9 mouse cellular contexts compared by ENCODE assay signal in the genomic region with DNA sequence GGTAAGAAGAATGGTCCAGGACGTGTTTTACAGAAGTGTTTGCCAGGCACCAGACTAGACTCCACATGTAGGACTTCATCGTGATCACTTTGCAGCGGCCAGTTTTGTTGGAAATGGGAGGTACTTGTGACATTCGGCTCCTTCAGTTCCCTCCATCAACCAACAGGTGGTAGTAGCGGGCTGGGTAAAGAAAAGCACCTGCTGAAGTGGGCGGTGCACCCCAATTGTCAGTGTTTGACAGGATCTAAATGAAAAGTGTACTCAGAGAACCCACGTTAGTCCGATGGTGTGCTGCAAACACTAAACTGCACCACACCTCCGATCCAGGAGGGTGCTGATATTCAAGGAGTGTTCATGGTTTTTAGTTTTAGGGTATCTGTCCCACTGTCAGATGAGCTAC. TPM values are rescaled to one million over a fixed set of nuclear protein-coding genes. Genes with fewer than 3 reads are reported as not detected.
DNase-seq lines count a peak whose midpoint lies in the region; ATAC-seq lines count a peak whose summit lies in the region.
"Had no signal": no experiment of that assay in that cellular context is flagged by ENCODE, and none has a peak within 500 bp of the region (broad histone marks: within the 10 kb centered on the region; RNA-seq: fewer than 3 reads in every experiment).

No protein-coding gene starts in this region.

- H3K27me3 ChIP-seq in midbrain, embryonic 10.5 days (ENCODE audit: low read depth, poor library complexity, severe bottlenecking) = peaks cover 14% of the 10 kb centered on the region
- peaks cover 12% of the 10 kb centered on the region for H3K27me3 ChIP-seq in midbrain, embryonic 15.5 days (replicated peaks)
- H3K27me3 ChIP-seq in forebrain, embryonic 14.5 days (replicated peaks; ENCODE audit: control insufficient read depth, insufficient read depth, low read length) = no peaks in the 10 kb centered on the region

- DNase-seq in cerebellum, postnatal 10 days = peak; percentile 74 to 79
- DNase-seq in cerebellum, adult 9-10 months = no peak
- peak; percentile 39 for DNase-seq in midbrain, embryonic 10.5 days (ENCODE audit: low spot score)
- DNase-seq in forebrain, embryonic 14.5 days (ENCODE audit: low spot score) = peak; percentile 69
- DNase-seq in lung, postnatal 36 days = peak; percentile 21
- no peak for DNase-seq in urinary bladder, postnatal 4 days (ENCODE audit: low spot score in 2 of 2)

- H3K9me3 ChIP-seq in midbrain, embryonic 10.5 days (replicated peaks) = no peaks in the 10 kb centered on the region
- H3K9me3 ChIP-seq in midbrain, embryonic 15.5 days = no peaks in the 10 kb centered on the region
- H3K9me3 ChIP-seq in forebrain, embryonic 14.5 days (replicated peaks; ENCODE audit: control insufficient read depth, low read length) = no peaks in the 10 kb centered on the region
- H3K9me3 ChIP-seq: neural tube, embryonic 12.5 days had no signal

- no peak overlapping the region for H3K27ac ChIP-seq in midbrain, embryonic 10.5 days (replicated peaks)
- H3K27ac ChIP-seq in midbrain, embryonic 15.5 days = no peak overlapping the region
- no peak overlapping the region for H3K27ac ChIP-seq in forebrain, embryonic 14.5 days (ENCODE audit: low read depth, low read length)
- H3K27ac ChIP-seq: neural tube, embryonic 12.5 days had no signal

- no peaks in the 10 kb centered on the region for H3K36me3 ChIP-seq in midbrain, embryonic 10.5 days
- no peaks in the 10 kb centered on the region for H3K36me3 ChIP-seq in midbrain, embryonic 15.5 days (replicated peaks)
- H3K36me3 ChIP-seq in forebrain, embryonic 14.5 days (ENCODE audit: control insufficient read depth, insufficient read depth, low read length) = no peaks in the 10 kb centered on the region
- H3K36me3 ChIP-seq: neural tube, embryonic 12.5 days had no signal

- WGBS in midbrain, embryonic 10.5 days = 16% methylated on average over 9 of the region's 9 CpGs
- 16% methylated on average over 9 of the region's 9 CpGs for WGBS in midbrain, embryonic 15.5 days
- WGBS in forebrain, embryonic 14.5 days = 11% methylated on average over 9 of the region's 9 CpGs

- no peak overlapping the region for H3K9ac ChIP-seq in midbrain, embryonic 15.5 days
- no peak overlapping the region for H3K9ac ChIP-seq in forebrain, embryonic 14.5 days (ENCODE audit: low read length)
- H3K9ac ChIP-seq: neural tube, embryonic 12.5 days had no signal

- no peak for ATAC-seq in midbrain, embryonic 15.5 days (replicated peaks)
- no peak for ATAC-seq in forebrain, embryonic 14.5 days
- no peak for ATAC-seq in cerebellum, adult (ENCODE audit: insufficient number of reproducible peaks, low FRiP score, low TSS enrichment)

- no peak overlapping the region for H3K4me3 ChIP-seq in midbrain, embryonic 10.5 days
- H3K4me3 ChIP-seq in midbrain, embryonic 15.5 days = no peak overlapping the region
- no peak overlapping the region for H3K4me3 ChIP-seq in forebrain, embryonic 14.5 days (ENCODE audit: low read depth, low read length)
- H3K4me3 ChIP-seq: neural tube, embryonic 12.5 days had no signal

- H3K4me1 ChIP-seq in midbrain, embryonic 10.5 days = no peaks in the 10 kb centered on the region
- H3K4me1 ChIP-seq in midbrain, embryonic 15.5 days = no peaks in the 10 kb centered on the region
- no peaks in the 10 kb centered on the region for H3K4me1 ChIP-seq in forebrain, embryonic 14.5 days (ENCODE audit: control insufficient read depth, insufficient read depth, low read length)
- H3K4me1 ChIP-seq: neural tube, embryonic 12.5 days had no signal

- no peak overlapping the region for H3K4me2 ChIP-seq in midbrain, embryonic 15.5 days
- H3K4me2 ChIP-seq in forebrain, embryonic 14.5 days (ENCODE audit: low read length) = no peak overlapping the region
- H3K4me2 ChIP-seq: neural tube, embryonic 12.5 days had no signal

RNA-seq across cellular contexts. Expression of a gene that starts 40.7 kb away (rescaled TPM):
- 0.05 and 0.15 TPM in 2 replicates for polyA plus RNA-seq in midbrain, embryonic 10.5 days (2016; fragmentation: Nextera tagmentation; extraction: Ambion mirVana)
- not detected in 2 replicates for polyA plus RNA-seq in midbrain, embryonic 15.5 days (2015; fragmentation: Nextera tagmentation; extraction: Ambion mirVana)
- not detected in 2 replicates for polyA plus RNA-seq in forebrain, embryonic 14.5 days (2014; fragmentation: Nextera tagmentation; extraction: Ambion mirVana)

Comparison
In these comparisons a context has a peak if more than half of its experiments do, and no peak if none do; other contexts are left out.
1. DNase-seq: peak in cerebellum, postnatal 10 days (2 of 2), midbrain, embryonic 10.5 days (single experiment), forebrain, embryonic 14.5 days (single experiment) and lung, postnatal 36 days (single experiment); none in cerebellum, adult 9-10 months (single experiment) and urinary bladder, postnatal 4 days (0 of 2).